Mouse (Mus musculus) thymus, postnatal 36 days (tissue): ENCODE results near the gene Ube2r2.
A peak's percentile ranks its signal among the peaks of the same experiment; 100 is the strongest.

Experiments used
- DNase-seq, 2 experiments: peaks; one replicate each; pipeline ENCODE4 v3.0.0; 2022; ENCODE audit warnings: mixed read lengths in 2 of 2

The Ube2r2 gene

DNA sequence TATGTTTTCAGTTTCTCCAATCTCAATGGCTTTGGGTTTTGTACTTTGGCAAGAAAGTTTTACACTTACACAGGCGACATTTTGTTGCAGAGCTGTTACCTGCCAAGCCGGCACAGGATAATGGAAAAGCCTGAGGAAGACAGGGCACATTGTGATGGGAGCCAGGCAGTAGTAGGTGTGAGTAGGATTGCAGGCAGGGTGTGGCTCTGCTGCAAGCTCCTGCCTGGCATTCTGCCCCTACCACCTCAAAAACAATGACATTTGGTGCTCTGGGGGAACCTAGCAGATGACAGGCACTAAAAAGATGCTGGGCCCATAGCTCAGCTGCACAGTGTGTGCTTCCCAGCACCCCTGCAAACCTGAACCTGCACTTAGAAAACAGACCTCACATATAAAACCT lies 54.3 kb downstream of the Ube2r2 start:
- no peak for DNase-seq

DNA sequence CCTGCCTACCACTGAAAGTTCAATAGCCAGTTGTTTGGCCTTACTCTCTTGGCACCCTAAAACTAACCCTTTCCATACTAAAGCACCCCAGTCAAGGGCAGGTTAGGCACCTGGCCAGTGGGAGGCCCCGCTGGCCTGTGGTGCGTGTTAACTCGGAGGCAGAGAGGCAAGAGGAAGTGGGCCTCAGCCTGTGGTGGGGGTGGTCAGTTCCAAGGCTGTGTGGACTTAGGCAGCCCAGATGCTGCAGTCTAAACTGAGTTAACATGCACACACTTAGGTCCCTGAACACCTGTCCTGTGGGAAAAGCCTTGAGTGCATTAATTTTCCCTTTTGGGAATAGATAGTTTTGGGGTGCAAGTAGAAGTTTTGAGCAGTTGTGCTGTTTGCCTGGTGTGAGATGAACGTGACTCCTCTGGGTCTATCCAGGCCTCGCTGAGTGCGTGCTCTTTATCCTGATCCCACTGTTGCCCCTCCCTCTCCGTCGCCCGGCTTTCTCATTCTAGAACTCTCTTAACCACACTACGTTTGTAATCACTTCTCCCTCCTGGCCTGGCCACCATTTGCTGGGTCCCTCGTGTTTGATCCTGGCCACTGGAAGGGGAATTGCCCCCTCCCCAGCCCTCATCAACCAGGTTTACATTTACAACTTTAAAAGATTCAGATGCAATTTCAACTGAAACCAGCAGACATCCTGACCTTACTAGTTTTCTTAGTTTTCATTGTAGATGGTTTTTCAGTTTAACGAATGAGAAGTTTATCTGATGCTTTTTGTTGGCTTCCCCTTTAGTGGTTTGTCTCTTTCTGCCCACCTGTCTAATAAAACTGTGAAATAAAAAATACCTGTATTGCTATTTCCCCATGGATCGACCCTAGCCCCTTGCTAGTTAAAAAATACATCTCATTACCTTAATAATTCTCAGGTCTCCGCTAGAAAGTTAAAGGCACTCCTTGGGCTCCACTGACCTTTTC lies 57.3 kb downstream of the Ube2r2 start:
- DNase-seq, result no peak

DNA sequence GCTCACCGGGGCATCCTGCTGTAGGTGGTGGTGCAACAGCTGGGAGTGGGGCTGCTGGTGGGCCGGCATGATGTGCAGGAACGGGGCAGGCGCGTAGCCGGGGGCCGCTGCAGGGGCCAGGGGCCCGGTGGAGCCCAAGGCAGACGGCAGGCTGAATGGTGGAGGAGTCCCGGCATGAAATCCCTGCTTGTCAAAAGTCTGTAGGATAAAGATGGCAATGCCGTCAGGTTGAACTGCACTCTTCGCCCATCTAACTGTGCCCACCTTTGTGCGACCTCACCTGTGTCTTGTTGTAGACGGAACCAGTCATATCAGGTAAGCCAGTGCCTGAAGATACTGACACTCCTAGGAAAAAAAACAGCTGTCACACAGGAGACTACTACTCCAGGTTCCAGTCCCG lies 59.8 kb downstream of the Ube2r2 start:
- no peak for DNase-seq

DNA sequence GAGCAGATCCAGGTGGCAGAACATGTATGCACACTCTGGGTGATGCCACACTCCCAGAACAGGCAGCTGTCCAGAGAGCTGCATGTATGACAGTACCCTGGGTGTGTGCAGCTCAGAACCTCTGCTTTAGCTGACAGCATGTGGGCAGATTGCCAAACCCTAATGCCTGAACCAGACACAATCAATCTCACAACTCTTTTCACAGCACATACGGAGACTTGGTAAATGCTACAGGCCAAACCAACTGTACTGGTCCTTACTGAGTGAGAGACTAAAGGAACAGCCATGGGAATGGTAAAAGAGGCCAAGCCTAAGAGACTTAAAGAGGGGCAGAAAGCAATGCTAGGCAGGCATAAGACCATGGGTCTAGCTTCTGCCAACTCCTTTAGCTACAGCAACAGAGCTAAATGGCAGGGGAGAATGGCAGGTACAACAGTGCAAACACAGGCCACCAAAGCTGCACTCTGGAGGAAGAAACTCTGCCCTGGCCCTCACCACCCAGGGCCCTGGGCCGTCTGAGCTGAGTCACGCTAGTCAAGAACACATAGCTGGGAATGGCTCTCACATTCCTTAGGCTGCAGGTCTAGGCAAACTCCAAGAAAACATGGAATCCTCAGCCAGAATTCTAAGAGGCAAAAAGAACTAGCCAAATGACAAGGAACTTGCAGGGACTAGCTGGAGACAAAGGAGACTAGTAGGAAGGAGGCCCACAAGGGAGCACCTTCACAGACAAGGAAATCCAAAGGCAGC lies 61.5 kb downstream of the Ube2r2 start:
- no peak for DNase-seq

DNA sequence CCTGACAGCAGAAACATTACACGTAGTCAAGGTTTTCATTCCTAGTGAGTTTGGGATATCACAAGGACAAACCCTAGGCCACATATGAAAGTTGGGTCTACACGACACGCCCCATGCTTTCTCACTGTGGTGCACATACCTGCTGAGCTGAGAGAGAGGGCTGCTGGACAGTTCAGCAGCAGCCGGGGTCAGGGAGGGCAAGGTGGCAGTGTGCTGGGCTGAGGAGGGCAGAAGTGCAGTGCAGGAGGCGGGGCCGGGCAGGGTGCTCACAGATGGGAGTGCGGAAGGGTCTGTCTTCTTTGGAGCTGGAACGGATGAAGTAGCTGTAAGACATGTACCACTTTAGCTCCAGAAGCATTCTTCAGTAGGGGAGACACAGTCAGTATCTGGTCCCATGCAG lies 66.6 kb downstream of the Ube2r2 start:
- DNase-seq, result no peak

DNA sequence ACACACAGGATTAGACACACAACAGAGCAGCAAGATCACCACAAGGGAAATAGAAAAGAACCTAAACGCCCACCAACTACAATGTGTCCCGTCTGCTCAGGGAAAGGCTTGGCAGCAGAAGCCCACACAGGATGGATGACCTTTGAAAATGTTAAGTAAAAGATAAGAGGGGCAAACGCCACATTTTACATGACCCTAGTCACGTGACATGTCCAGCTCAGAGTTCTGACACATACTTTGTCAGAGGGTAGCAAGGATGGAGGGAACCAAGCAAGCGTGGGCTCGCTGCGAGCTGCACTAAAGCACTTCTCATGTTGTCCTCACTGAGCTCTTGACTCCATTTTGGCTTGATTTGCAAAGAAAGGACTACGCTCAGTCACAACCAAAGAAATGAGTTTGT lies 70.2 kb downstream of the Ube2r2 start:
- DNase-seq, result no peak

DNA sequence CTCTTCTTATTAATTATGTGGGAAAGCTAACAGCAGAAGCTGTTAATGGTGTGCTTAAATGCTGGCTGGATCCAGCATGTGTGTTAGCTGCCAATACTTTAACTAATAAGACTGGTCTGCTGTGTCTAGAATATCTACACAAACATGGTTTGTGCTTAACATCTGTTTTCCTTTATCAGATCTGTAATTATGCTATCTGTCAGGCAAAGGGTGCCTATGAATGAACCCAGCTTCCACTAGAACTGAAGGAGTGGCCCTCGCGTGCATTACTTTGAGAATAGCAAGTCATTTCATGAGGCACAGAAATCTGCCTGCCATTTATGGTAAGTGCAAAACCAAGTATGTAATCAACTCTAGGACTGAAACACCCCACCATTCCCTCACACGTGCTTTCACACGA lies 72.5 kb downstream of the Ube2r2 start:
- DNase-seq, result no peak

DNA sequence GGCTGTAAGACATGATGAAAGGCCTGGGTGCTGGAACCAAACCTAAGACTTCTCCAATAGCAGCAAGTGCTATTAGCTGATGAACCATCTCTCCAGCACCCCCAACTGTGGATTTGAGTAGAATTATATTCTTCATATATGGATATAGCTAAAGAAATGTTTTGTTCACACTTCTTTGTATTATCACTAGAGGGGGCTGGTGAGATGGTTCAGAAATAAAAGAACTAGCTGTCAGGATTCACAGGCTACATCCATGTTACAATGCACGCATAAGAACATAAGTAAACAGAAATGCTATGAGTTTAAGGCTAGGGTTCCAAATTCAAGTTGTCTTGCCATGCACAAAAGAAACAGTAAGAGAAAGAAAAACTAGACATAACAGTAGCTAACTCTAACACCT lies 89.9 kb downstream of the Ube2r2 start:
- DNase-seq, result no peak

DNA sequence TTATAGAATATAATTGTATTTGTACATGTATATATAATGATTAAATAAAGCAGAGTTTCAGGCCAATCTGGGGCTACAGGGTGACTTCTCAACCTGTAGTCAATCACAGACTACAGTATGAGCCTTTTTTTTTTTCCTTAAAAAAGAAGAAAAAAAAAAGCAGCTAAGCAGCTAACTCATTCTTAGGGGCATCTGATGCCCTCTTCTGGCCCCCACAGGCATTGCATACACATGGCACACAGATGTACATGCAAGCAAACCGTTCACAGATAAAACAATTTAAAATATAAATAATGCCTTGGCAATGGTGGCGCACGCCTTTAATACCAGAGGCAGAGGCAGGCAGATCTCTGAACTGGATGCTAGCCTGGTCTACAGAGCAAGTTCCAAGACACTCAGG lies 90.8 kb downstream of the Ube2r2 start:
- DNase-seq, result peak; percentile 52 to 55

DNA sequence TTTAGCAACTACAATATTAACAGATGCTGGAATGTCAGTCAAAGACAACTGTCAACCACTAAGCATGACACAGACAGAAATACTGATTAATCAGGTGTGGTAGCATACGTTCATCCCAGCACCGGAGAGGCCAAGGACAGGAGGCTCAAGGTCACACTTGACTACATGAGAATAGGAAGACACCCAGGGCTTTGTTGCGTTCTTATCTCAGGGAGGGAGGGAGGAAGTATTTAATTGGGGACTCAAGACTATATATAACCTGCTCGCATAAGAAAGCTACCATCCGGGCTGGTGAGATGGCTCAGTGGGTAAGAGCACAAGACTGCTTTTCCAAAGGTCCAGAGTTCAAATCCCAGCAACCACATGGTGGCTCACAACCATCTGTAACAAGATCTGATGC lies 100.1 kb downstream of the Ube2r2 start:
- DNase-seq, result no peak

DNA sequence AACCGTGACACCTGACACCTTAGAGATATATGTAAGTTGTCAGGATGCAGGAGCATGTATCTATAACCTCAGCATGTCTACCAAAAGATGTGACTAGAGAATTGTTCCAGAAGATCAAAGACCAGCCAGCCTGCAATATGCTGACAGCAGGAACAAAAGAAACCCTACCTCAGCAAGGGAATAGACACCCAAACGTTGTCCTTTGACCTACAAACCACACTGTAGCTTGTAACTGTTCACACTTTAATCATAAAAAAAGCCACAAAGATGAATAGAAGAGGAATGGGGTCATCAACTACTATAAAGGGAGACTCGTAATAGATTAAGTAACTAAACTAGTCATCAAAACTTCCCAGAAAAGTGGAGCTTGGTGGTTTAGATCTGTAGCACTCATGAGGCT lies 105.4 kb downstream of the Ube2r2 start:
- DNase-seq, result no peak
